Mouse (Mus musculus) central nervous system, embryonic 11.5 days (tissue): ENCODE measurements around the gene Olfr1279. TPM values are rescaled to one million over a fixed set of nuclear protein-coding genes. Genes with fewer than 3 reads are reported as not detected.

Experiments used
- polyA plus RNA-seq: library from polyadenylated mRNA; depleted of rRNA; stranded (reverse); fragments of >200 nt; gene quantifications from 2 replicates; pipeline ENCODE4 v1.2.3, GENCODE M21; 2012; rRNA removed

Gene Olfr1279
- not detected in 2 replicates for polyA plus RNA-seq

DNA sequence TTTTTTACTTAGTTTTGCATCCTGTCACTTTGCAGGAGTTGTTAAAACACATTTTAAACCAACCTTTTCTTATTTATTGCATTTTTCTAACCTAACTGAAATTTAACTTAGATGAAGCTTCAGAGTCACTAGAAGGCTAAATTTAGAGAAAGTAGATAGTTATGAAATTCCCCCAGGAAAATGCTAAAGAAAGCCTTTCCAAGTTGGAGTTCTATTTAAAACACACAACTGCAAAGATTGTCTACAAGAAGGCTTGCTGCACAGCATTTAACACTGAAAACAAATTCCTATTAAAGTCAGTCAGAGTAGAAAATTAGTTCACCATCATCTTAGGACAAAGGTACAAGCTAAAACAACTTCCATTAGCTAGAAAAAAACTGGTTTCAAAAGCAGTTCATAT is at the start of gene Olfr1279:
Olfr1279 (plus strand) TSS at position 262 of the 400 bp plus-strand sequence.

DNA sequence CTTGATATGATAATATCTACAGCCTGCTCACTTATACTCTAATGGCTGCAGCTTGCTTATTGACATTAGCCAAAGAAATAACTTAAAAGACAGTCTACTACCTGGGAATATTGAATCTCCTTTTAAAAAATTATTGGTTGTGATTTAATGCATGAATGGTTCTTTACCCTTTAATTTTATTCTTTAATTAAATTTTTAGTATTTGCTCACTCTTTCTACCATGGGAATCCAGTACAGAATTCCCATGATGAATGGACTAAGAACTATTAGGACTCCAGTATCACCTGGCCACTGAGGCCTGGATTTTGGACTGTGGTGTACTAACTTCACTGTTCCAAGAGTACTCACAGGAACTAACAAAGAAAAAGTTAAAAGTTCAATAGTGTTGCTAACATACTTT is 46.2 kb upstream of the Olfr1279 start, which contains the start of gene Olfr1276:
Olfr1276 (plus strand) TSS at position 301 of the 400 bp plus-strand sequence.

DNA sequence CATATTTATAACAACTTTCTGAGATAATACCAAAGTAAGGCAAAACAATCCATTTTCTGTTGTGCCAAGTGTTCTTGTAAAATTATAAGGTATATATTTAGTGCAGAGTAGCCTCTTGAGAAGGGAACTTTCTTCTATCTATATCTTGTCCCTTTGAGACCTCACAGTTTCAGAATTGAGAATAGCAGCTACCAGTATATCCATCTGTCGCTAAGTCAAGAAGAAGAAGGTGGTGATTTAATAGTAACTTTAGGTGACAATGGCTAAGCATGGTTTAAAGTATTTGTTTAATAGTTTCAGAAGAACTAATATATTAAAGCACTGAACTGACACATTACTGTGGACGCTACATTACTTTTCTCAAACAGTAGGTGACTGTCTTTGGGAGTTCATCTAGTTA is 26.4 kb upstream of the Olfr1279 start, which contains the start of gene Olfr1277:
Olfr1277 (minus strand) TSS at position 101 of the 400 bp plus-strand sequence.

DNA sequence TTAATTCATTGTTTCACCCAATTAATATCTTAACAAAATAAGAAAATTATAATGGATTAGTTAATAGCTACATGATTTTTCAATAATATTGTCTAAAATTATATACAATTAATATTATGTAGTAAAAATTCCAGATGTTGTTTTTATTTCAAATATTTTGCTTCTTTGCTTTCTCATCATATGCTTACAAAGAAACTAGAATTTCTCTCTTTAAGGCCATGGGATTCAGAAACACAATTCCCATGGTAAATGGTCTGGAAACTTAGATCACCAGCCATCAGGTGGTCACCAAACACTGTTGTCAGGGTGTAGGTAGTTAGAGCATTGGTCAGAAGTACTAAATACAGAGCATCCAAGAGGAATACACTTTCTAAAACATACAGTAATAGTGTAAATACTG is 10.6 kb upstream of the Olfr1279 start, which contains the start of gene Olfr1278:
Olfr1278 (plus strand) TSS at position 301 of the 400 bp plus-strand sequence.

DNA sequence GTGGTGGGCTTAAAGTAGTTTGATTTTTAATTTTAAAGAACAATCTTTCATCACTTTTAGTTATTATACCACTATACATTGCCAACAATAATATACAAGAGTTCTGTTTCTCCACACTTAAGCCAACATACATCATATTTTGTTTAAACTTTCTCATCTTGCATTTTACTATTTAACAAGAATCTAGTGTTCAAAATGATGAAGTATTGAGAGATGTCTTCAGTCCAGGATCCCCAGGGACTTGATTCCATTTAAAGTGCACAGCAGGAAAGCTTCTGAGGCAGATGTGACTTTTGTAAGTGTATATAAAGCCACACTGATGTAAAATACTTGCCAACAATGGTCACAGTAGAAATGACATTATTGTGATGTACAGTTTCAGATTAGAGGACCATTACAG is 13.3 kb downstream of the Olfr1279 start, which contains the start of gene Olfr1280:
Olfr1280 (plus strand) TSS at position 301 of the 400 bp plus-strand sequence.

DNA sequence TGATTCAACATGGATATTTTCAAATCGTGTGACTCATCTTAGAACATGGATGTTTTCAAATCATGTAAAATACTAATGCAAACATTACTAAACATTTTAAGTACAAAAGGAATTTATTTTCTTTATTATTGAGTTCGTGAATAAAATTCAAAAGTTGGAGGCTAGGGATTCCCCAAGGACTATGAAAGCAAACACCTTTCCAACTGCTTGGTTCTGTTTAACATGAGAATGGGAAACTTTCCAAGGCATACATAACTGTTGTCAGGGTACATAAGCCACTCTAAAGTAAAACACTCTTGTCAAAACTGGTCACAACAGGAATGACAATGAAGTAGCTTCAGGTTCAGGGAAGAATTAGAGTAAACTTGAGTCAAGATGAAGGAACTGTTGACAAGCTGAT is 25.8 kb downstream of the Olfr1279 start, which contains the start of gene Olfr1281:
Olfr1281 (plus strand) TSS at position 301 of the 400 bp plus-strand sequence.

DNA sequence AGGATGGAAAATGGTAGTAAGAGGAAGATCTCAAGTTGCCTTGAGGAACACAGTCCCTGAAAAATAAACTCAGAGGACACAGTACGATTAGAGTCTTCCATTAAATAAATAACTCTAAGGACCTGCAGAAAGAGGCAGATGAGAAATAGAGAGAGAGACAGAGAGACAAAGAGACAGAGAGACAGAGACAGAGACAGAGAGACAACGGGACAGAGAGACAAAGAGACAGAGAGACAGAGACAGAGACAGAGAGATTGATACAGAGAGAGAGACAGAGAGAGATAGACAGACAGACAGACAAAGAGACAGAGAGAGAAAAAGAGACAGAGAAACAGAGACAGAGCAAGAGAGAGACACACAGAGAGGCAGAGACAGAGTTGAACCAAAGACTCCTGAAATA is 35.5 kb downstream of the Olfr1279 start, which contains the start of gene Olfr1282:
Olfr1282 (minus strand) TSS at position 101 of the 400 bp plus-strand sequence.

Other genes starting within 250 kb of the Olfr1279 start
- gene Gm13941, start 194.7 kb upstream of the Olfr1279 start, polyA plus RNA-seq: not detected in 2 replicates
- gene Gm15130, start 147.7 kb upstream of the Olfr1279 start, polyA plus RNA-seq: not detected in 2 replicates
- gene 4930430A15Rik, start 71.0 kb upstream of the Olfr1279 start, polyA plus RNA-seq: not detected in 2 replicates
- not detected in 2 replicates for gene Olfr1275, start 65.3 kb upstream of the Olfr1279 start, polyA plus RNA-seq
- gene Olfr1276, start 46.1 kb upstream of the Olfr1279 start, polyA plus RNA-seq: not detected in 2 replicates
- gene Olfr1277, start 26.5 kb upstream of the Olfr1279 start, polyA plus RNA-seq: not detected in 2 replicates
- not detected in 2 replicates for gene Olfr1278, start 10.5 kb upstream of the Olfr1279 start, polyA plus RNA-seq
- gene Olfr1280, start 13.4 kb downstream of the Olfr1279 start, polyA plus RNA-seq: not detected in 2 replicates
- gene Olfr1281, start 25.9 kb downstream of the Olfr1279 start, polyA plus RNA-seq: not detected in 2 replicates
- gene Olfr1282, start 35.4 kb downstream of the Olfr1279 start, polyA plus RNA-seq: not detected in 2 replicates
- gene Olfr1283, start 66.2 kb downstream of the Olfr1279 start, polyA plus RNA-seq: not detected in 2 replicates
- gene Olfr1284, start 74.9 kb downstream of the Olfr1279 start, polyA plus RNA-seq: not detected in 2 replicates
- gene Olfr1286, start 122.5 kb downstream of the Olfr1279 start, polyA plus RNA-seq: not detected in 2 replicates
- not detected in 2 replicates for gene Olfr1287, start 148.5 kb downstream of the Olfr1279 start, polyA plus RNA-seq
- gene Olfr1288, start 173.5 kb downstream of the Olfr1279 start, polyA plus RNA-seq: not detected in 2 replicates
- gene Olfr1289, start 180.2 kb downstream of the Olfr1279 start, polyA plus RNA-seq: not detected in 2 replicates
- gene Olfr1290, start 193.2 kb downstream of the Olfr1279 start, polyA plus RNA-seq: not detected in 2 replicates
- not detected in 2 replicates for gene Olfr1291-ps1, start 196.5 kb downstream of the Olfr1279 start, polyA plus RNA-seq
- gene Olfr1293-ps, start 224.6 kb downstream of the Olfr1279 start, polyA plus RNA-seq: not detected in 2 replicates
- not detected in 2 replicates for gene Olfr1294, start 239.7 kb downstream of the Olfr1279 start, polyA plus RNA-seq